Mouse (Mus musculus) heart, postnatal 0 days (tissue): ENCODE data around the gene Kank4.

Experiments
- CTCF ChIP-seq: IDR thresholded peaks from 2 replicates; pipeline ENCODE4 v1.5.1; 2016; ENCODE audit warnings: antibody characterized with exemption, control low read depth, low read depth
- EP300 ChIP-seq: IDR thresholded peaks from 2 replicates; pipeline ENCODE4 v1.6.1; 2016; ENCODE audit warnings: antibody characterized with exemption, low read depth

- TF ChIP-seq CTCF (no peak), EP300 (no peak)
These were observed 48.3 kb upstream of the Kank4 start for GRCm38 (mm10) chr4:98865386-98866237.
